Mouse (Mus musculus): ENCODE measurements around the gene Rab3ip. TPM values are rescaled to one million over a fixed set of nuclear protein-coding genes. Genes with fewer than 3 reads are reported as not detected.

Rab3ip gene
- total and polyA plus RNA-seq, 3 experiments: 14.0 to 15.2 (median 14.4) TPM

DNA sequence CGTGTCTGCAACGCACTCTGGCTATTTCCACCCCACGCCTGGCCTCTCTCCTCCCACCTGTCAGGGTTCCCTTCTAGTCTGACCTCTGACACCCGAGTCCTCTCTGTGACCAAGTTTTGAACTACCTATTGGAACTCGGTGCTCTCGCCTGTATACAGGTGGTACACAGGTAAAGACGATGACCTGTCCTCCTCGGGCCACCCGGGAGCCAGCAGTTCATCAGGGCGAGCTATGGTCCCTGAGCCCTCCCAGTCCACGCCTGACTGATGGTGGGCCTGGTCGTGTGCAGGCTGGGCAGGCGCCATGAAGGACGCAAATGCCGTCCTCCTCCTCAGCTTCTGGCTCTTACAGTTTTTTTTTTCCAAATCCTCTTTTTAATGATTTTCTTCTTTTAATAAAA, 29.2 kb downstream of the Rab3ip start:
- no peak for DNase-seq (ENCODE audit: low spot score)
- no peak for ATAC-seq (ENCODE audit: extremely low read depth, insufficient number of reproducible peaks, low FRiP score, poor library complexity, severe bottlenecking)
- Histone ChIP-seq H3K27me3 (ENCODE audit: insufficient read depth, low read length) (no peaks in the 10 kb centered on the region), H3K4me3 (ENCODE audit: low read depth, low read length) (no peak overlapping the region), H3K9me3 (replicated peaks) (no peaks in the 10 kb centered on the region), H3K4me1 (ENCODE audit: insufficient read depth, low read depth, low read length) (no peaks in the 10 kb centered on the region), H3K36me3 (replicated peaks) (peaks cover 80% of the 10 kb centered on the region)
- TF ChIP-seq CTCF (IDR thresholded peaks at IDR 0.05; ENCODE audit: low read depth, low read length) (no peak), GATA1 (IDR thresholded peaks at IDR 0.05; ENCODE audit: borderline replicate concordance, low read length) (no peak), POLR2AphosphoS5 (IDR thresholded peaks at IDR 0.05; ENCODE audit: insufficient replicate concordance, low read depth, low read length) (no peak), TAL1 (conservative IDR thresholded peaks at IDR 0.05; ENCODE audit: low read depth, low read length) (no peak), GATA2 (IDR thresholded peaks at IDR 0.05; ENCODE audit: borderline replicate concordance, low read depth, low read length) (no peak)

- Histone ChIP-seq H3K36me3 (replicated peaks) (peaks cover 80% of the 10 kb centered on the region), H3K4me1 (ENCODE audit: insufficient read depth, low read depth, low read length) (no peaks in the 10 kb centered on the region), H3K27me3 (ENCODE audit: insufficient read depth, low read length) (no peaks in the 10 kb centered on the region), H3K9me3 (replicated peaks) (no peaks in the 10 kb centered on the region), H3K4me3 (ENCODE audit: low read depth, low read length) (no peak overlapping the region)
- TF ChIP-seq GATA1 (IDR thresholded peaks at IDR 0.05; ENCODE audit: borderline replicate concordance, low read length) (no peak), CTCF (IDR thresholded peaks at IDR 0.05; ENCODE audit: low read depth, low read length) (no peak), GATA2 (IDR thresholded peaks at IDR 0.05; ENCODE audit: borderline replicate concordance, low read depth, low read length) (no peak), POLR2AphosphoS5 (IDR thresholded peaks at IDR 0.05; ENCODE audit: insufficient replicate concordance, low read depth, low read length) (no peak), TAL1 (conservative IDR thresholded peaks at IDR 0.05; ENCODE audit: low read depth, low read length) (no peak)
- no peak for DNase-seq (ENCODE audit: low spot score)
- no peak for ATAC-seq (ENCODE audit: extremely low read depth, insufficient number of reproducible peaks, low FRiP score, poor library complexity, severe bottlenecking)
These were observed 29.9 kb downstream of the Rab3ip start for GRCm38 (mm10) chr10:116920641-116921040.

GRCm38 (mm10) chr10:116919368-116920317, 30.9 kb downstream of the Rab3ip start:
- ATAC-seq (ENCODE audit: extremely low read depth, insufficient number of reproducible peaks, low FRiP score, poor library complexity, severe bottlenecking) (no peak), DNase-seq (ENCODE audit: low spot score) (no peak)
- no peak for TF ChIP-seq TAL1 (conservative IDR thresholded peaks at IDR 0.05; ENCODE audit: low read depth, low read length)
- TF ChIP-seq GATA1 (IDR thresholded peaks at IDR 0.05; ENCODE audit: borderline replicate concordance, low read length): no peak
- TF ChIP-seq POLR2AphosphoS5 (IDR thresholded peaks at IDR 0.05; ENCODE audit: insufficient replicate concordance, low read depth, low read length): no peak
- no peak for TF ChIP-seq GATA2 (IDR thresholded peaks at IDR 0.05; ENCODE audit: borderline replicate concordance, low read depth, low read length)
- no peak for TF ChIP-seq CTCF (IDR thresholded peaks at IDR 0.05; ENCODE audit: low read depth, low read length)
- Histone ChIP-seq H3K36me3 (replicated peaks) (peaks cover 79% of the 10 kb centered on the region), H3K9me3 (replicated peaks) (no peaks in the 10 kb centered on the region), H3K4me1 (ENCODE audit: insufficient read depth, low read depth, low read length) (no peaks in the 10 kb centered on the region), H3K27me3 (ENCODE audit: insufficient read depth, low read length) (no peaks in the 10 kb centered on the region), H3K4me3 (ENCODE audit: low read depth, low read length) (no peak overlapping the region)

DNA sequence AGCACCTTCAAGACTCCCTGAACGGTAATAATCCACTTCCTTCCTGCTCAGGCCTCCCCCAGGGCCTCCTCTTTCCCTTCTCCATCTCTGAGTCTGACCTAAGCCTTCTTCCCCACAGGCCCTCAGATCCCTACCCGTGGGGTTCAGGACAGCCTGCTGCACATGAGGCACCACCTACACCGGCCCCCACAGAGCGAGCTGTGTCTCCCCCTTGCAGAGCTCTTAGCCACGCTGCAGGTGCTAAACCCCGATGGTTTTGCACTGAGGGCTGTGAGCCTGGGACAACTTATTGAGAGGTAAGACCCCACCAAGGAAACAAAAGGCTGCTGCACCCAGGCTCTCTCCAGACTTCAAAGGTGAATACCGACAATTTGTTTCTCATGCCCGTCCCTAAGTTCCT, 34.0 kb downstream of the Rab3ip start:
- Histone ChIP-seq H3K4me3 (ENCODE audit: low read depth, low read length) (no peak overlapping the region), H3K27me3 (ENCODE audit: insufficient read depth, low read length) (no peaks in the 10 kb centered on the region), H3K4me1 (ENCODE audit: insufficient read depth, low read depth, low read length) (no peaks in the 10 kb centered on the region), H3K36me3 (replicated peaks) (peaks cover 83% of the 10 kb centered on the region), H3K9me3 (replicated peaks) (no peaks in the 10 kb centered on the region)
- no peak for DNase-seq (ENCODE audit: low spot score)
- TF ChIP-seq GATA1 (IDR thresholded peaks at IDR 0.05; ENCODE audit: borderline replicate concordance, low read length): no peak
- no peak for TF ChIP-seq CTCF (IDR thresholded peaks at IDR 0.05; ENCODE audit: low read depth, low read length)
- no peak for TF ChIP-seq TAL1 (conservative IDR thresholded peaks at IDR 0.05; ENCODE audit: low read depth, low read length)
- no peak for TF ChIP-seq POLR2AphosphoS5 (IDR thresholded peaks at IDR 0.05; ENCODE audit: insufficient replicate concordance, low read depth, low read length)
- no peak for TF ChIP-seq GATA2 (IDR thresholded peaks at IDR 0.05; ENCODE audit: borderline replicate concordance, low read depth, low read length)
- no peak for ATAC-seq (ENCODE audit: extremely low read depth, insufficient number of reproducible peaks, low FRiP score, poor library complexity, severe bottlenecking)

DNA sequence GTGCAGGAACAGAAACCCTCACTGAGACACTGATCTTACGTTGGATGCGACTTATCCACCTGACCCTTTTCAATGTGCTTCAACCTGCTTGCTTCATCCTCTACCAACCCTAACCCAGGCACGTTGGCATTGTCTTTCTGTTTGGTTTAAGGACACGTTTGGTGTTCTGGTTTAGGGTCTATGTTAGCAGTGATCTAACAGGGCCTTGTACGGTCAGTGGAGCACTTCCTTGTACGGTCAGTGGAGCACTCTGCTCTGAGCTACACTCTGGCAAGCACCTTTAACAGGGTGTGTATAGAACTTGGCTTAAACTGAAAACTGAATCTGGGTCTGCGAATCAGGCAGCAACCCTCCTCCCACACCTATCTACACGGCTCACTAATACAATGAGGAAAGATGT, 35.3 kb downstream of the Rab3ip start:
- ATAC-seq (ENCODE audit: extremely low read depth, insufficient number of reproducible peaks, low FRiP score, poor library complexity, severe bottlenecking): no peak
- Histone ChIP-seq H3K4me3 (ENCODE audit: low read depth, low read length) (no peak overlapping the region), H3K27me3 (ENCODE audit: insufficient read depth, low read length) (no peaks in the 10 kb centered on the region), H3K36me3 (replicated peaks) (peaks cover 82% of the 10 kb centered on the region), H3K9me3 (replicated peaks) (no peaks in the 10 kb centered on the region), H3K4me1 (ENCODE audit: insufficient read depth, low read depth, low read length) (no peaks in the 10 kb centered on the region)
- no peak for DNase-seq (ENCODE audit: low spot score)
- TF ChIP-seq CTCF (IDR thresholded peaks at IDR 0.05; ENCODE audit: low read depth, low read length) (no peak), GATA1 (IDR thresholded peaks at IDR 0.05; ENCODE audit: borderline replicate concordance, low read length) (no peak), GATA2 (IDR thresholded peaks at IDR 0.05; ENCODE audit: borderline replicate concordance, low read depth, low read length) (no peak), TAL1 (conservative IDR thresholded peaks at IDR 0.05; ENCODE audit: low read depth, low read length) (no peak), POLR2AphosphoS5 (IDR thresholded peaks at IDR 0.05; ENCODE audit: insufficient replicate concordance, low read depth, low read length) (no peak)

DNA sequence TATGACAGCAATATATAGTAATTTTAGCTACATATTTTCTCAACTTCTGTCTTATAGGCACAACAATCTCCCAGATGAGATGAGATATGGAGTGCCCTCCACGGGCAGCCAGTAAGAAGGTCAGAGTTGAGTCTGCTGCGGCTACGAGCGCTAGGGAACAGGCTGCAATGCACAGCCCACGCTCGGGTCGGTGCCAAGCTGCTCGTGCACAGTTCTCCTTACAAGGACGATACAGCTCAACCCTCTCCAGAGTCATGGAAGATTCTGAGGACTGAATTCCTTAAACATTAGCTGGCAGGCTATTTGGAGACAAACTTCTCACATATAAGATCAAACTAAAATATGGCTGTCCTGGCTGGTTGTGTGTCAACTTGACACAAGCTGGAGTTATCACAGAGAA, 36.0 kb downstream of the Rab3ip start:
- peaks cover 84% of the 10 kb centered on the region for H3K36me3 ChIP-seq (replicated peaks)

More for the DNA sequence above, 36.0 kb downstream of the Rab3ip start:
- H3K27me3 ChIP-seq (ENCODE audit: insufficient read depth, low read length): no peaks in the 10 kb centered on the region
- H3K9me3 ChIP-seq (replicated peaks): no peaks in the 10 kb centered on the region
- no peak for DNase-seq (ENCODE audit: low spot score)
- H3K4me1 ChIP-seq (ENCODE audit: insufficient read depth, low read depth, low read length): no peaks in the 10 kb centered on the region
- ATAC-seq (ENCODE audit: extremely low read depth, insufficient number of reproducible peaks, low FRiP score, poor library complexity, severe bottlenecking): no peak
- no peak for TF ChIP-seq POLR2AphosphoS5 (IDR thresholded peaks at IDR 0.05; ENCODE audit: insufficient replicate concordance, low read depth, low read length)
- TF ChIP-seq GATA1 (IDR thresholded peaks at IDR 0.05; ENCODE audit: borderline replicate concordance, low read length): no peak
- no peak for TF ChIP-seq CTCF (IDR thresholded peaks at IDR 0.05; ENCODE audit: low read depth, low read length)
- no peak overlapping the region for H3K4me3 ChIP-seq (ENCODE audit: low read depth, low read length)
